Mouse (Mus musculus) heart, embryonic 14.5 days (tissue): ENCODE results near the gene Iltifb. TPM values are rescaled to one million over a fixed set of nuclear protein-coding genes. Genes with fewer than 3 reads are reported as not detected.
"Not testable (repeated sequence)": the region's sequence is repeated elsewhere in the genome, so short reads cannot be mapped to it uniquely, and the experiment has no call there.

Source experiments
- ATAC-seq: fragments of 200-750 bp; cut with Nextera tagmentation; 2 replicates; pipeline ENCODE4 v1.8.0; 2017; ENCODE audit warnings: low read depth, moderate TSS enrichment; ENCODE audit not compliant: insufficient number of reproducible peaks, insufficient read depth, low FRiP score
- H3K27ac ChIP-seq, 2 experiments: fragments of 200-500 bp in 1 of 2; fragments of 300-500 bp in 1 of 2; sonication (generic) in 1 of 2; replicated peaks in 1 of 2; 2 replicates each; pipeline ENCODE4 v1.5.1; 2012 to 2014; ENCODE audit warnings: low read depth in 2 of 2, low read length in 2 of 2, control low read depth in 1 of 2, mild to moderate bottlenecking in 1 of 2, mixed read lengths in 1 of 2; ENCODE audit not compliant: control insufficient read depth in 1 of 2, insufficient read depth in 1 of 2
- H3K27me3 ChIP-seq: fragments of 300-500 bp; sonication (generic); 2 replicates; pipeline ENCODE4 v1.6.1; 2014; ENCODE audit warnings: mild to moderate bottlenecking, low read length, control low read depth; ENCODE audit not compliant: control insufficient read depth, insufficient read depth
- H3K36me3 ChIP-seq: fragments of 300-500 bp; sonication (generic); 2 replicates; pipeline ENCODE4 v1.6.1; 2014; ENCODE audit warnings: mild to moderate bottlenecking, control low read depth, low read length, mixed read lengths; ENCODE audit not compliant: control insufficient read depth, insufficient read depth
- H3K4me1 ChIP-seq, 2 experiments: fragments of 200-500 bp in 1 of 2; fragments of 300-500 bp in 1 of 2; sonication (generic) in 1 of 2; 2 replicates each; pipeline ENCODE4 v1.6.1; 2012 to 2014; ENCODE audit warnings: low read length in 2 of 2, control low read depth in 1 of 2, mixed read lengths in 1 of 2; ENCODE audit not compliant: control insufficient read depth in 2 of 2, insufficient read depth in 2 of 2
- H3K4me2 ChIP-seq: fragments of 300-500 bp; sonication (generic); 2 replicates; pipeline ENCODE4 v1.6.1; 2014; ENCODE audit warnings: mild to moderate bottlenecking, low read length
- H3K4me3 ChIP-seq, 2 experiments: fragments of 200-500 bp in 1 of 2; fragments of 300-500 bp in 1 of 2; sonication (generic) in 1 of 2; 2 replicates each; pipeline ENCODE4 v1.5.1; 2012 to 2014; ENCODE audit warnings: low read length in 2 of 2, mild to moderate bottlenecking in 2 of 2, control low read depth in 1 of 2, low read depth in 1 of 2, moderate library complexity in 1 of 2; ENCODE audit not compliant: control insufficient read depth in 1 of 2, insufficient read depth in 1 of 2
- H3K9ac ChIP-seq: fragments of 300-500 bp; sonication (generic); 2 replicates; pipeline ENCODE4 v1.6.1; 2014; ENCODE audit warnings: mild to moderate bottlenecking, low read length
- H3K9me3 ChIP-seq: fragments of 300-500 bp; sonication (generic); 2 replicates; pipeline ENCODE4 v1.6.1; 2016; ENCODE audit warnings: low read length, control low read depth; ENCODE audit not compliant: control insufficient read depth
- WGBS: fragments of 180-500 bp; shearing (Covaris S2); extraction: QIAGEN DNeasy Blood & Tissue Kit; methylation state at CpG from one replicate; pipeline ENCODE4 v1.1.7; 2014; 5-methylcytosine and 5-hydroxymethylcytosine counted together
- polyA plus RNA-seq: library from polyadenylated mRNA; unstranded; fragments of >200 nt; fragmentation: Nextera tagmentation; extraction: Ambion mirVana; gene quantifications from 2 replicates; pipeline ENCODE4 v1.2.1, GENCODE M21; 2014

Iltifb gene
- polyA plus RNA-seq, 1 experiment from 2014 or later = not detected

DNA sequence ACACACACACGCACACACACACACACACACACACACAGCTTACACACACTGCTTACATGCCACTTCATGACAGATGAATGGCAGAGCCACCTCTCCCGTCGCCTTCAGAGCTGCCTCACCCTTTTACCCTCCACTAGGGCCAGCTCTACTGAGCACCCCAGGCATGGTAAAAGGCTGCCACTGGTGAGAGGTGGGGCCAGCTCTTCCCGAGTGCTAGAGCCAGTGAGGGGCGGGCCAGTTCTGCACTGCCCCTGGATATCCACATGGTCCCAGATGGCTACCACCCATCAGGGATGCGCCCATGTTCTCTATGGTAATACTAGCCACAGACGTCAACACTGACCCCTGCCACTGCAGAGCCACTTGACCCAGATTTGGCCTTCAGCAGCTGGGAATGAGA, 12.3 kb downstream of the Iltifb start:
- H3K27me3 ChIP-seq, ATAC-seq, H3K4me3 ChIP-seq, H3K9ac ChIP-seq, H3K9me3 ChIP-seq, H3K36me3 ChIP-seq, H3K4me1 ChIP-seq, H3K27ac ChIP-seq, H3K4me2 ChIP-seq: not testable (repeated sequence)
- WGBS = 65% methylated on average over 5 of the region's 7 CpGs

DNA sequence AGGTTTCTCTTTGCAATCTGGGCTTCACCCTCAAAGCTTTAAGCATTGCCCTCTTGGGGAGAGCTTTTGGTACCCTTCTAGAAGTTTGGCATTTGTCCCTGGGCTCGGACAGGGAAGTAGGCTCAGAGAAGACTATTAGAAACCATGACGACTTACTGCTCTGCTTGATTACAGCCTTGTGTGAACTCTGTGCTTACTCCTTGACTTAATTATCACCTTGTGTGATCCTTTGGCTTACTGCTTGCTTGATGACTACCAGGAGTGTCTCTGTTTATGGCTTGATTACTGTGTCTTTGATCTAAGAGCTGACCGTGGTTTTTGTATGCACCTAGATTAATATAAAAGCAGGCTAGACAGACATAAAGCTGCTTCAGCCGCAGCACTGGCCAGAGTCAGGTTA, 16.8 kb downstream of the Iltifb start:
- not testable (repeated sequence) for H3K4me1 ChIP-seq, H3K27ac ChIP-seq, H3K9me3 ChIP-seq, H3K4me3 ChIP-seq, H3K27me3 ChIP-seq, ATAC-seq, H3K9ac ChIP-seq, H3K4me2 ChIP-seq, H3K36me3 ChIP-seq
- no CpG with 5 or more reads among the region's 4 CpGs for WGBS

DNA sequence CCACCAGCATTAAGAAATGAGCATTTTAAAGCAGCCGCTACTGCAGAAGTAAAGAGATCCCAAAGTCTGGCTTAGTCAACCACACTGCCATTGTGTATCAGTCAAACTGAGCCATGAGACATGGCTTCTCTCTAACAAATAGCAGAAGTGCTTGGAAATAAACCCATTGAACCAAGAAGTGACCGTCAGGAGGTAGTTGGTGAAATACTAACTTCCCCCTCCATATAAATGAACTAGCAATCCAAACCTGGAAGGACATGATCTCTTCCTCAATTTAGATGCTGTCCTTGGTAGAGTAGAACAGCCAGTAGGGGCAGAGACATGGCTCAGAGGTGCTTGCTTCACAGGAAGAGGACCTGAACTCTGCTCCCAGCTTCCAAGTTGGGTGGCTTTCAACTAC, 23.4 kb downstream of the Iltifb start:
- not testable (repeated sequence) for H3K36me3 ChIP-seq, H3K9me3 ChIP-seq, H3K4me2 ChIP-seq, ATAC-seq, H3K4me1 ChIP-seq, H3K27me3 ChIP-seq, H3K4me3 ChIP-seq, H3K27ac ChIP-seq, H3K9ac ChIP-seq
- WGBS = 100% methylated on average over 1 of the region's 2 CpGs

DNA sequence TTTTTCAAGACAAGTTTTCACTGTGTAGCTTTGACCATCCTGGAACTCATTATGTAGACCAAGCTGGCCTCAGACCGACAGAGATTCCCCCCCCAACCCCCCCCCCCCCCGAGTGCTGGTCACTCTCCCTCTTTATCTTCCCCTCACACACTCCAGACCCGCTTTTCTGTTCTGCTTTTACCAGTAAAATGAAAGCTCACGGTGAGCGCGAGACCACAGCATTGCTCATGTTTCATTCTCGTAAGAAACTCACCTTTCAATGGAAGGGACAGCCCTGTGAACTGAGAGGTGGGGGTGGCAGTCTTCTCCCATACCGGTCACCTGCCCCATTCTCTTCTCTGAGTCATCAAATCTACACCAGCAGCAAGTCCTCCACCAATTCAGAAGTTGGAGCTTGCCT, 26.0 kb downstream of the Iltifb start:
- not testable (repeated sequence) for H3K9ac ChIP-seq, H3K36me3 ChIP-seq, H3K4me1 ChIP-seq, H3K9me3 ChIP-seq, H3K4me2 ChIP-seq, H3K27ac ChIP-seq, ATAC-seq, H3K27me3 ChIP-seq, H3K4me3 ChIP-seq
- WGBS = 63% methylated on average over 3 of the region's 8 CpGs

DNA sequence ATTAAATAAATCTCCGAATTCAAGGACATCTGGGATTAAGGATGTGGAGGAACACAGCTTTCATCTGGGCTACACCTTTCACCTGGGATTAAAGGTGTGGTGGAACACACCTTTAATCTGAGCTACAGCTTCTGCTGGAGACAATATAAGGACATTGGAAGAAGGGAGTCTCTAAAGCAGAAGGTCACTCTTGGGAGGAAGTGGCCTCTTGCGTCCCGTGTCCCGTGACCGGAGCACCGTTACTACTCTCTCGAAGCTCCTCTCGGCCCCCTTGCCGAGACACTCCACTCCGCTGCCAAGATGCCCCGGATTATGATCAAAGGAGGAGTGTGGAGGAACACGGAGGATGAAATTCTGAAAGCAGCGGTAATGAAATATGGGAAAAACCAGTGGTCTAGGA, 36.5 kb downstream of the Iltifb start, which contains the start of gene Gm32802:
Gene Gm32802, plus strand, starts transcription at position 301 of the 400 bp plus-strand sequence.
- no CpG with 5 or more reads among the region's 13 CpGs for WGBS
- not testable (repeated sequence) for ATAC-seq, H3K27ac ChIP-seq, H3K9me3 ChIP-seq, H3K9ac ChIP-seq, H3K36me3 ChIP-seq, H3K4me1 ChIP-seq, H3K4me2 ChIP-seq, H3K27me3 ChIP-seq, H3K4me3 ChIP-seq

DNA sequence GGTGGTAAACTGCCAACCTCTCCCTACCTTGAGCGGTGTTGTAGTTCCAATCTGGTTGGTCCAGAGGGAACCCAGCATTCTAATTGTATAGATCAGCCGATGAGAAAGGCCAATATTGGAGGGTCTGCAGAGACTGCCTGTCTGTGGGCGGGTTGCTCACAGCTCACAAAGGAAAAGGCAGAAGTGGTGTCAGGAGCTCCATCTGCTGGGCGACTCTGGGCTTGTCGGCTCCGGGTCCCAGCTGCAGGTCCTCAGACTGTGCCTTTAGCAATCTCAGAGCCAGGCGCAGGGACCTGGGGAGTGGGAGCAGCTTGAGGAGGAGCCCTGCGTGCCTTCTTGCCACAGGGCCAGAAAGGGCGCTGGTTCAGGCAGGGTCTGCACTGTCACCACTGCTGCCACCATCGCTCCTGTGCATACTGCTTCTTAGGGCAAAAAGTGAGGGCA, 44.0 kb downstream of the Iltifb start:
- Histone ChIP-seq H3K27ac (no peak overlapping the region), H3K9ac (no peak overlapping the region), H3K4me3 (no peak overlapping the region), H3K9me3 (no peaks in the 10 kb centered on the region), H3K4me1 (no peaks in the 10 kb centered on the region), H3K36me3 (no peaks in the 10 kb centered on the region), H3K27me3 (no peaks in the 10 kb centered on the region), H3K4me2 (no peak overlapping the region)
- no peak for ATAC-seq
- 52% methylated on average over 10 of the region's 10 CpGs for WGBS

DNA sequence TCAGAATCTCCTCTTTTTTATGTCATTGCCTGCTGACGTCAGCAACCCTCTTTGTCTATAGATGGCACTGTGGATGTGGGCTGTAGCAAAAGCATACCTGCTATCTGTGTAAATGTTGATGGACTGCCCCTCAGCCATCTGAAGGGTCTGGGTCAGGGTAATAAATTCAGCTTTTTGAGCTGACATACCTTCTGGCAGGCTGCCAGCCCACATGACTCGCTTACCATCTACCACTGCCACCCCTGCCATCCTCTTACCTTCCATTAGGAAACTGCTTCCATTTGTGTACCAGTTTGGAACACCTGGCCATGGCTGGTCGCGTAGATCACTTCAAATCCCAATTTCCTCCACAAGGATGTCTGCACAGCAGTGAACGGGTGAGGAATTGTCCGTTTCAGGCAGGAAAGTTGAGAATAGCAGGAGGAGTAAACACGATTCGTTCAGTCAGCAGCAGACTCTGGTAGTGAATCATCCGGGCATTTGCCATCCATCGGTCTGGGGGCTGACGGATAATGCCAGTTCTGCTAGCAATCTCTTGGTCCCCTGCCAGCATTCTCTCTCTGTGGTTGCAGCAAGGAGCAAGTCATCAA, 45.7 kb downstream of the Iltifb start:
- H3K4me1 ChIP-seq, H3K4me3 ChIP-seq, H3K4me2 ChIP-seq, H3K36me3 ChIP-seq, H3K9me3 ChIP-seq, H3K9ac ChIP-seq, ATAC-seq, H3K27me3 ChIP-seq, H3K27ac ChIP-seq: not testable (repeated sequence)
- WGBS = 68% methylated on average over 11 of the region's 11 CpGs

DNA sequence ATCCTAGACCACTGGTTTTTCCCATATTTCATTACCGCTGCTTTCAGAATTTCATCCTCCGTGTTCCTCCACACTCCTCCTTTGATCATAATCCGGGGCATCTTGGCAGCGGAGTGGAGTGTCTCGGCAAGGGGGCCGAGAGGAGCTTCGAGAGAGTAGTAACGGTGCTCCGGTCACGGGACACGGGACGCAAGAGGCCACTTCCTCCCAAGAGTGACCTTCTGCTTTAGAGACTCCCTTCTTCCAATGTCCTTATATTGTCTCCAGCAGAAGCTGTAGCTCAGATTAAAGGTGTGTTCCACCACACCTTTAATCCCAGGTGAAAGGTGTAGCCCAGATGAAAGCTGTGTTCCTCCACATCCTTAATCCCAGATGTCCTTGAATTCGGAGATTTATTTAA, 54.2 kb downstream of the Iltifb start, which contains the start of gene Gm32717:
Gene Gm32717, minus strand, starts transcription at position 101 of the 400 bp plus-strand sequence.
- not testable (repeated sequence) for ATAC-seq, H3K36me3 ChIP-seq, H3K9me3 ChIP-seq, H3K9ac ChIP-seq, H3K4me2 ChIP-seq, H3K4me1 ChIP-seq, H3K27ac ChIP-seq, H3K4me3 ChIP-seq, H3K27me3 ChIP-seq
- no CpG with 5 or more reads among the region's 13 CpGs for WGBS
